Mouse (Mus musculus) lung, adult 18-20 months (tissue): ENCODE measurements around the gene Ankrd40.

Source experiments
- DNase-seq, 2 experiments: peaks; one replicate each; pipeline ENCODE4 v3.0.0; 2022; ENCODE audit warnings: mixed read lengths in 2 of 2

Ankrd40 gene

GRCm38 (mm10) chr11:94323271-94323925, 4.4 kb upstream of the Ankrd40 start:
- DNase-seq, result no peak

DNA sequence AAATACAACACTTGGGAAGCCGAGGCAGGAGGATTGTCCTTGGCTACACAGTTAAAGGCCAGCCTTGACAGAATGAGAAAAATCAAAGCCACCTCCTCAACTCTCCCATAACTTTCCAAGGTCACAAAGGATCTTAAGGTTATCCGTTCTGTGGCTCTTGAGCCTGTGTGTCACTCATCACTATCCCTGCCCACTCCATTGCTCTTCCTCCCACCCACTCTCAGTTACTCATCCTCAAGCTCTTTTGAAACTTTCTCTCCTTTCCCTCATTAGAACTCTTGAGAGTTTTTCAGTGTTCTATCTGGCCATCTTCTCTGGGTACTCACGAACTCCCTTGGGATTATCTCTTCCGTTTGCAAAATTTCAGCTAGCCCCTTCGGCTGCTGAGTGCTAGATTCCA, 3.2 kb upstream of the Ankrd40 start:
- DNase-seq, result no peak

DNA sequence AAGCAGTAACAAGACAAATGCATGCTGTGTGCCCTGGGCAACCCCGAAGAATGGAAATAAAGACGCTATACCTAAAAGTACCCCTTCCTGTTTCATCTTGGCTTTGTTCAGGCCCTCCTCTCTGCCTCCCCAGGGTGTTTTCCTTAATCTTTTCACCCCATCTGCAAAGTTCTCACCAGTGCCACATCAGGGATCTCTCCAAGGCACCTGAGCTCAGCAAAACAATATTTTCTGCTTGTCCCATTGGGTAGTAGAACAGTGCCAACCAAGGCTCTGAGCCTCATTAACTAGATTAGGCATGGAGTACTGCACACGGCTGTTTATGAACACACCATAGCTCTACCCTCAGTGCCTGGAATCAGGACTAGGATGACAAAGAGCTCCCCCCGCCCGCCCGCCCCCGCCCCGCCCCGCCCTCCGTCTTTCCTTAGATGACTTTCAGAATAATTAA, 815 bp upstream of the Ankrd40 start:
- DNase-seq, result no peak

DNA sequence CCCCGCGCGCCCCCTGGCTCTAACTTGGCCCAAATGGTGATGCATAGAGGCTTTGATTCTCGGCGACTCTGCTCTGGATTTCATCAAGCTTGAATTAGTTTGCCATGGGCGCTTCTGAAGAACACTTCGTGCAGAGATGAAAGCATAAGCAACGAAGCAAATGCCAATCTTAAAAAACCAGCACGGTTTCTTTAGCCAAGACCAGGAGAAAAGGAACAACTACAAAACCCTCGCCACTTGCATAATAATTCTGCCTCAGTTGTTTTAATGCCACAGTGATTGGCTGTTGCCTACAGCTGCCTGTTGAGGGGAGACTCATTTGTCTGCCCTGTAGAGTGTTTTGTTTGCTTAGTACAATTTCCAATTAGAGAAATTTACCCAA, 834 bp downstream of the Ankrd40 start:
- no peak for DNase-seq

DNA sequence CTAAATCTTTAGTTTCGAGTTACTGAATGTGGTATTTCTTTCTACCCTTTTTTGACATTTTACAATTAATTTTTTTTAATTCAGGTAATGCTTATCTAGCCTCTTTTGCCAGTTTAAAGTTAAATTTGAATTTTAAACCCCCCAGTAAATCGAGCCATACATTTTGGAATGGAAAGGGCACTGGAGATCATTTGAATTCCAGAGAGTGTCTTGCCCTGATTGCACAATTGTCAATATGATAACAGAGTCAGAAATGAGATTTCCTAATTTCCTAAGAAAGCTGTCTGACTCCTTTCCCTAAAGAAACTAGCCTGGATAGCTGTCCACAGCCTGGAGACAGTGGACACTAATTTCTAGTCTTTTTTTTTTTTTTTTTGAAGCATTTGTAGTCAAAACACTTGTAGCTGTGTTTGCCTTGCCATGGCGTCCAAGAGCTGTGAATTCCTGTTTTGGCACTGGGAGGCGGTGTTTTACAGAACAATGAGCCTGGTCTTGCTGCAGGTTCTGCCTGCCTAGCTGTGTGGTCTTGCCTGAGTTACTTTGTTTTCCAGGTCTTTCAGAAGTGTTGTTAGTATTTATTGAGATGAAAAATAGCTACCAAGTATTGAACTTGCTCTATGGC, 1.6 kb downstream of the Ankrd40 start:
- peak; percentile 70 to 79 for DNase-seq

DNA sequence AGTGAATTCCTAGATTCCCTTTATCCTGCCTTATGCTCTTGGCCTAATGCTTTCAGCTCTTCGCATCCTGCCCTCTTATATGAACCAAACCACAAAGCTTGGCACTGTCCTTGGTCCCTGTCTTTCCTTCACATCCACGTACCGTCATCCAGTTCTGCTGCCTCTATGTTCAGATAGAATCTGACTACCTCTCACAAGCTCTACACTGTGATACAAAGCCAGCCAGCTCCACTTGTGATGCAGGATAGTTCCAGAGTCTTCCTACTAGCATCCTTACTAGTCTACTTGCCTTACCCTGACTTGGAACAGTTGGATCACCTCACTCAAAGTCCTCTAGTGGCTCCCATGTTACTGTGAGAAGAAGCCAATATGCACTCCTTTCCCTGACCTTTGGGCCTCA, 2.4 kb downstream of the Ankrd40 start:
- no peak for DNase-seq

DNA sequence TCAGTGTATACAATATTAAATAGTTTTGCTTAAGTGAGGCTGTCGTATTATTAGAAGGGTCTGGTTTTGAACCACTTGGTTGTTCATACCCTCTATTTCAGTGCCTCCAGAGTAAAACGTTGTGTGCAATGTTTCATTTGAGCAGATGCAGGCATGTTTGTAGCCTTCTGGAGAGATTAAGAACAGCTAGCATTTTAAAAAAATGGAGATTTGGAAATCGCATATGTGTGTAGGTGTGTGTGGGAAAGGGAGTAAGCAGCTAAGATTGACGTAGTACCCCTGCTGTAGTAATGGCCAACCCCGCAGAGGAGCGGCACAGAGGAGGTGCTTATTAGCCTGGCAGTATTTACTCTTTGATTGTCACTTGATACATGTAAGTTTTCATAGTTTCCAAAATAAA, 4.9 kb downstream of the Ankrd40 start:
- DNase-seq, result no peak

GRCm38 (mm10) chr11:94334386-94334968, 6.7 kb downstream of the Ankrd40 start:
- no peak for DNase-seq

DNA sequence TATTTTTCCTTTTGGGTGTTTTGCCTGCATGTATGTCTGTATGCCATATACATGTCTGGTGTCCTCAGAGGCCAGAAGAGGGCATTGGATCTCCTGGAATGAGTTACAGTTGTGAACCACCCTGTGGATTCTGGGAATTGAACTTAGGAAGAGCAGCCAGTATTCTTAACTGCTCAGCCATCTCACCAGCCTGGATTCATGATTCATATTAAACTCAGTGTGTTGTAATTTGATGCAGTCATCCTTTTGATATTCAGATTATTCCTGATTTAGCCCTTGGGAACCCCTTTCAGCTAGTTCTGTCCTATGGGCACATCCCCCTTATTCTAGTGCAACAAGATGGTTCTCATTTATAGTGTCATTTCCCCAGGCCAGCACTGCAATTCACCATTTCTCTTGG, 8.8 kb downstream of the Ankrd40 start:
- no peak for DNase-seq

- peak in 1 of 2 experiments; percentile 62 for DNase-seq
These were observed 10.5 kb downstream of the Ankrd40 start for GRCm38 (mm10) chr11:94338347-94338746.

DNA sequence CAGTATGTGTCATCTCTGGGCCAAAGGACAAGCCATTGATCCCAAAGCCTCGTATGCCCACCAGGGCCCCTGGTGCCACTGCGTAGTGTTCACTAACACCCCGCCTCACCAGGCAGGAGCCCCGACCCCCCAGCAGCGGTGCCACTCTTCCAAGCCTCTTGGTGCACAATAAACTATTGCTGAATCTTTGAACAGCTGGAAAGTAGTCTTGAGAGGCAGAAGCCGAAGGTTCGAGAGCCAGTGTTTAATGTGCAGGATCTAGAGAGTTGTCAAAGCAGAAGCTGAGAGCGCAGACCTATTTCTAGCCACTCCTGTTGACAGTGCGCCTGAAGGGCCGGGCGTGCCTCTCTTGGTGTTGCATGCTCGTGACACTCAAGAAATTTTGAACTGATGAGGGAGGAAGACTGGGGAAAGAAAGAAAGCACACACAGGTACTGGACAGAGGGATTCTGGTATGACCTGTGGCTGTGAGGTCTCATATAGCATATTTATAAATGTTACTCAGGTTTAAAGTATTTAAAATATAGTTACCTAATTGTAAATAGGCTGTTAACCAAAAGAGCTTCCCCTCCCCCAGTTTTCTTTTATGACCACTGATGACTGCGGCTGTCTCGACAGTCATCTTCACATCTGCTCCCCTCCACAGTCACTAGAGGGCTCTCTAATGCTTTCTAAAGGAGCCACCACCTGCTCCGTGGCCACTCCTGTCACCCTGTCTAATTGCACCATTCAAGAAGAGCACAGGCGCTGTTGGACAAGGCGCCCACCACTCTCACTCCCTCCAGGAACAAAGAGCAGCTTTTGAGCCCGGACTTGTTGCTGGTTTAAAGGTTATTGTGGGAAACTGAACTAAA, 12.2 kb downstream of the Ankrd40 start:
- peak; percentile 82 for DNase-seq

- peak; percentile 87 to 91 for DNase-seq
These were observed 13.4 kb downstream of the Ankrd40 start for GRCm38 (mm10) chr11:94340948-94341933.

GRCm38 (mm10) chr11:94342114-94342905, 14.5 kb downstream of the Ankrd40 start:
- no peak for DNase-seq

- no peak for DNase-seq
These were observed 16.2 kb downstream of the Ankrd40 start for GRCm38 (mm10) chr11:94343955-94344358.

- no peak for DNase-seq
These were observed 16.7 kb downstream of the Ankrd40 start for GRCm38 (mm10) chr11:94344470-94344869.

GRCm38 (mm10) chr11:94345926-94346325, 18.1 kb downstream of the Ankrd40 start:
- no peak for DNase-seq

DNA sequence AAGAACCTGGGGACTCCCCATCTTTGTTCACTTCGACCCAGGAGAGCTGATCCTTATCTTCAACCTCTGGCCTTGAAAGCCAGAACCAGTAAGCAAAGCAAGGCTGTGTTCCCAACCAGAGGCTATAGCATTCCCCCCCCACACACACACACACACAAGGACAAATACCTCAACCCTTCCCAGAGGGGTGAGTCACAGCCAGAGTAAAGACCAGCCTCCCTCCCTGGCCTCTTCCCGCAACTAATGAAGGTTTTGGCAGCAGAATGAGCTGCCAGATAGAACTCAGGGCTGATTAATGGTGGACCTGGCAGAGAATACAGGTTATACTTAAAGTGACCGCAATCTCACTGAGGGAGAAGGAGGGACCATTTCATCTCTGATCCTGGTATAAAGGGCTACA, 18.8 kb downstream of the Ankrd40 start:
- peak; percentile 58 to 74 for DNase-seq

DNA sequence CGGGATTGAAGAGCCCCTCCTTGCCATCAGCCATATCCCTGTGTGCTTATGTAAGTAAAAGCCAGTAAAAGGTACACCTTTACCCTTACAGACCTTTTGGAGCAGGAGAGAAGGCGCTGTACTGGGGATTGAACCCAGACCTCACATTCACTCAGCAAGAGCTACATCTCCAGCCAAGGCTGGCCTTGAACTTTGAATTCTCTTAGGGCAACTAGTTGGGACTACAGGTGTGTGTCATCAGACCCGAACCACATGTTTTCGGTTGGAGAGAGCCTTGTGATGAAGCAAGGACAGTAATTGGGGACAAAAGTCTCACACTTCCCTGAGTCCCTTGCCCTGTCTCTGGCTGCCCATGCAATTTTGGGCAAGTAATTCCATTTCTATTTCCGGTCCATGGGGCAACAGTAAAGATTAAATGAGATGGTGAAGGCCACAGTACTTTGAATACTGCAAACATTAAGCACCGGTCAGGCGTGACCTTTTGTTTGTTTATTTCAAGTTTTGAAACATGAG, 19.3 kb downstream of the Ankrd40 start:
- DNase-seq, result no peak

DNA sequence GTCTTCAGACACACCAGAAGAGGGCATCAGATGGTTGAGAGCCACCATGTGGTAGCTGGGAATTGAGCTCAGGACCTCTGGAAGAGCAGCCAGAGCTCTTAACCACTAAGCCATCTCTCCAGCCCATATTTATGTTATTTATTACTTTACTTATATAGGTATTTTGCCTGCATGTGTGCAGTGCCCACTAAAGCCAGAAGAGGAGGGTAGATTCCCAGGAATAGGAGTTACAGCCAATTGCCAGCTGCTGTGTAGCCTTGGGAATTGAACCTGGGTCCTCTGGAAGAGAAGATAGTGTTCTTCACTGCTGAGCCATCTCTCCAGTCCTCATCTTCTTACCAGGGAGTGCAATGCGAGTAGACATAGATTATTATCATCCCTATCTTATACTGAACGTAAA, 22.0 kb downstream of the Ankrd40 start:
- DNase-seq, result no peak

GRCm38 (mm10) chr11:94350337-94350736, 22.5 kb downstream of the Ankrd40 start:
- peak in 1 of 2 experiments; percentile 41 for DNase-seq

DNA sequence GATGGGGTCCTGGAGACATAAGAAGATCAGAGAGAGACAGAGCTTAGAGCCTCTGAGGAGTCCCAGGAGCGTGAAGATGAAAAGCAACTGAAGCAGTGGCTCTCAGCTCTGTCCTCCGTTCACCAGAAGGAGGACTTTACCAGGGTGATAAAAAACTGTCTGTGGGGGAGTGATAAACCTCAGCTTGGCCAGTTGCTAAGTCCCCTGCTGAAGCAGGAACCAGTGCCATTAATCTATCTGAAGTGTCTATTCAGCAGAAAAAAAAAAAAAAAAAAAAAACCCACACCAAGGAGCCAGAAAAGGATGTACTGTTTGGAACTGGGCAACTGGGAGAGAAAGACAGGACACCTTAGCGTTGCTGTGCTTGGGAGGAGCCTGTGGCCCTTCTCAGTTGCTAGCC, 23.3 kb downstream of the Ankrd40 start:
- no peak for DNase-seq
